In genomic region chr5:142907803-142908559, GRCm38 (mm10) we compare ENCODE assay signal across 8 mouse cellular contexts. TPM values are rescaled to one million over a fixed set of nuclear protein-coding genes. Genes with fewer than 3 reads are reported as not detected.
DNase-seq lines count a peak whose midpoint lies in the region; ATAC-seq and TF ChIP-seq lines count a peak whose summit lies in the region.

No protein-coding gene starts in this region.

- no peak for TF ChIP-seq POLR2A in ES-Bruce4 (IDR thresholded peaks at IDR 0.05; ENCODE audit: insufficient read depth, low read length)

- 87% methylated on average over 5 of the region's 5 CpGs for WGBS in forebrain, embryonic 10.5 days
- WGBS in limb, embryonic 10.5 days, result 77% methylated on average over 5 of the region's 5 CpGs
- 75% methylated on average over 5 of the region's 5 CpGs for WGBS in midbrain, embryonic 13.5 days

- no peaks in the 10 kb centered on the region for H3K9me3 ChIP-seq in ES-Bruce4 (replicated peaks; ENCODE audit: control insufficient read depth, insufficient read depth, low read length, poor library complexity, severe bottlenecking)
- H3K9me3 ChIP-seq in forebrain, embryonic 10.5 days, result no peaks in the 10 kb centered on the region
- H3K9me3 ChIP-seq in limb, embryonic 10.5 days (replicated peaks), result no peaks in the 10 kb centered on the region
- H3K9me3 ChIP-seq in midbrain, embryonic 13.5 days, result no peaks in the 10 kb centered on the region

- H3K4me2 ChIP-seq in midbrain, embryonic 13.5 days (replicated peaks), result peak overlapping the region; percentile 76

- TF ChIP-seq EP300 in ES-Bruce4 (IDR thresholded peaks at IDR 0.05; ENCODE audit: insufficient read depth, low read depth, low read length), result no peak

- 0 out of 2 replicates have a peak overlapping the region, but pooled peaks have one; percentile 97 for H3K9ac ChIP-seq in ES-Bruce4 (ENCODE audit: low read depth, poor library complexity, severe bottlenecking)
- H3K9ac ChIP-seq in midbrain, embryonic 13.5 days (replicated peaks), result 0 out of 2 replicates have a peak overlapping the region, but pooled peaks have one; percentile 80

- no peak for TF ChIP-seq CTCF in ES-Bruce4 (IDR thresholded peaks at IDR 0.05; ENCODE audit: low read depth, low read length)

- no peak for ATAC-seq in midbrain, embryonic 13.5 days

- no peak overlapping the region for H3K4me3 ChIP-seq in ES-Bruce4 (ENCODE audit: low read depth, low read length)
- H3K4me3 ChIP-seq in forebrain, embryonic 10.5 days, result peak overlapping the region; percentile 10; the same call in 1 of the 2 replicates
- H3K4me3 ChIP-seq in limb, embryonic 10.5 days, result peak overlapping the region; percentile 90
- H3K4me3 ChIP-seq in midbrain, embryonic 13.5 days (replicated peaks), result peak overlapping the region; percentile 88

- H3K27me3 ChIP-seq in ES-Bruce4 (ENCODE audit: control insufficient read depth, insufficient read depth, low read length, poor library complexity, severe bottlenecking), result no peaks in the 10 kb centered on the region
- H3K27me3 ChIP-seq in forebrain, embryonic 10.5 days (ENCODE audit: poor library complexity, severe bottlenecking), result no peaks in the 10 kb centered on the region
- peaks cover 20% of the 10 kb centered on the region; the same call in 1 of the 2 replicates for H3K27me3 ChIP-seq in limb, embryonic 10.5 days (ENCODE audit: low read depth, poor library complexity, severe bottlenecking)
- no peaks in the 10 kb centered on the region for H3K27me3 ChIP-seq in midbrain, embryonic 13.5 days

- intact Hi-C loops in heart, postnatal 25 days (cut with DNase I), result loop anchor here (2.0 to 5.0 kb wide), 2 partner anchors 19 to 86 kb away; no protein-coding TSS in a partner anchor

- H3K27ac ChIP-seq in ES-Bruce4 (ENCODE audit: insufficient read depth, low read length), result no peak overlapping the region
- peak overlapping the region; percentile 100 for H3K27ac ChIP-seq in forebrain, embryonic 10.5 days
- peak overlapping the region; percentile 100 for H3K27ac ChIP-seq in limb, embryonic 10.5 days
- peak overlapping the region; percentile 100 for H3K27ac ChIP-seq in midbrain, embryonic 13.5 days

- H3K36me3 ChIP-seq in ES-Bruce4 (ENCODE audit: control insufficient read depth, insufficient read depth, low read length, poor library complexity, severe bottlenecking), result peaks cover 25% of the 10 kb centered on the region
- peaks cover 30% of the 10 kb centered on the region for H3K36me3 ChIP-seq in forebrain, embryonic 10.5 days (replicated peaks)
- peaks cover 30% of the 10 kb centered on the region for H3K36me3 ChIP-seq in limb, embryonic 10.5 days
- peaks cover 25% of the 10 kb centered on the region for H3K36me3 ChIP-seq in midbrain, embryonic 13.5 days

- peak; percentile 90 for DNase-seq in adrenal gland, adult 8-10 months
- DNase-seq in forebrain, embryonic 10.5 days (ENCODE audit: extremely low spot score, low spot score), result no peak
- peak; percentile 49 for DNase-seq in heart, postnatal 25 days (ENCODE audit: low spot score)
- no peak for DNase-seq in limb, embryonic 10.5 days (ENCODE audit: low spot score)
- DNase-seq in thymus, postnatal 25 days, result peak; percentile 56
- no peak for DNase-seq in natural killer cell, adult 2 months (ENCODE audit: low spot score in 2 of 2)

- H3K4me1 ChIP-seq in ES-Bruce4 (ENCODE audit: control insufficient read depth, insufficient read depth, low read length), result peaks cover 11% of the 10 kb centered on the region
- H3K4me1 ChIP-seq in forebrain, embryonic 10.5 days, result peaks cover 57% of the 10 kb centered on the region
- peaks cover 50% of the 10 kb centered on the region for H3K4me1 ChIP-seq in limb, embryonic 10.5 days
- peaks cover 49% of the 10 kb centered on the region for H3K4me1 ChIP-seq in midbrain, embryonic 13.5 days (replicated peaks)

RNA-seq across cellular contexts. Expression of gene Actb, which starts 1.4 kb away (rescaled TPM):
- polyA plus RNA-seq in ES-Bruce4 (2011; ENCODE audit: insufficient read depth, insufficient read length, low read depth, missing spikeins), result 3,823 and 4,237 TPM in 2 replicates
- 1,000 to 10,000 TPM; 3,015 to 3,481 (median 3,228) TPM for total RNA-seq in adrenal gland, adult 8-10 months (2022)
- 12,867 and 12,868 TPM in 2 replicates for polyA plus RNA-seq in forebrain, embryonic 10.5 days (2016; fragmentation: Nextera tagmentation; extraction: Ambion mirVana)
- total RNA-seq in heart, postnatal 25 days (2021), result 100 to 1,000 TPM; 898 to 947 TPM
- polyA plus RNA-seq in limb, embryonic 10.5 days (2016; fragmentation: Nextera tagmentation; extraction: Ambion mirVana), result 13,950 and 14,682 TPM in 2 replicates
- 15,567 and 17,404 TPM in 2 replicates for polyA plus RNA-seq in midbrain, embryonic 13.5 days (2015; fragmentation: Nextera tagmentation; extraction: Ambion mirVana)

RNA-seq across cellular contexts. Expression of gene Fbxl18, which starts 12.8 kb away (rescaled TPM):
- 19.3 and 21.2 TPM in 2 replicates for polyA plus RNA-seq in ES-Bruce4 (2011; ENCODE audit: insufficient read depth, insufficient read length, low read depth, missing spikeins)
- 10 to 100 TPM; 14.0 to 18.5 (median 15.1) TPM for total RNA-seq in adrenal gland, adult 8-10 months (2022)
- 24.2 and 25.1 TPM in 2 replicates for polyA plus RNA-seq in forebrain, embryonic 10.5 days (2016; fragmentation: Nextera tagmentation; extraction: Ambion mirVana)
- 1 to 10 TPM; 5.4 to 6.0 TPM for total RNA-seq in heart, postnatal 25 days (2021)
- 20.9 and 22.8 TPM in 2 replicates for polyA plus RNA-seq in limb, embryonic 10.5 days (2016; fragmentation: Nextera tagmentation; extraction: Ambion mirVana)
- 40.1 and 40.4 TPM in 2 replicates for polyA plus RNA-seq in midbrain, embryonic 13.5 days (2015; fragmentation: Nextera tagmentation; extraction: Ambion mirVana)

RNA-seq across cellular contexts. Expression of gene Fscn1, which starts 52.2 kb away (rescaled TPM):
- polyA plus RNA-seq in ES-Bruce4 (2011; ENCODE audit: insufficient read depth, insufficient read length, low read depth, missing spikeins), result 139 and 155 TPM in 2 replicates
- 10 to 100 TPM; 22.0 to 33.6 (median 31.7) TPM for total RNA-seq in adrenal gland, adult 8-10 months (2022)
- polyA plus RNA-seq in forebrain, embryonic 10.5 days (2016; fragmentation: Nextera tagmentation; extraction: Ambion mirVana), result 676 and 689 TPM in 2 replicates
- 10 to 100 TPM; 36.6 to 42.8 TPM for total RNA-seq in heart, postnatal 25 days (2021)
- polyA plus RNA-seq in limb, embryonic 10.5 days (2016; fragmentation: Nextera tagmentation; extraction: Ambion mirVana), result 806 and 864 TPM in 2 replicates
- 555 TPM in 2 replicates for polyA plus RNA-seq in midbrain, embryonic 13.5 days (2015; fragmentation: Nextera tagmentation; extraction: Ambion mirVana)

Comparison
In these comparisons a context has a peak if more than half of its experiments do, and no peak if none do; other contexts are left out.
1. DNase-seq: peak in adrenal gland, adult 8-10 months (single experiment), heart, postnatal 25 days (single experiment) and thymus, postnatal 25 days (single experiment); none in forebrain, embryonic 10.5 days (single experiment), limb, embryonic 10.5 days (single experiment) and natural killer cell, adult 2 months (0 of 2).